Mouse (Mus musculus) ovary, adult 18-20 months (tissue): ENCODE results near the gene Crocc2.

ENCODE experiments used
- DNase-seq: peaks from one replicate; pipeline ENCODE4 v3.0.0; 2022; ENCODE audit warnings: low spot score, mixed read lengths

The Crocc2 gene

GRCm38 (mm10) chr1:93271751-93272150 lies 103.2 kb downstream of the Crocc2 start:
- DNase-seq, result no peak

DNA sequence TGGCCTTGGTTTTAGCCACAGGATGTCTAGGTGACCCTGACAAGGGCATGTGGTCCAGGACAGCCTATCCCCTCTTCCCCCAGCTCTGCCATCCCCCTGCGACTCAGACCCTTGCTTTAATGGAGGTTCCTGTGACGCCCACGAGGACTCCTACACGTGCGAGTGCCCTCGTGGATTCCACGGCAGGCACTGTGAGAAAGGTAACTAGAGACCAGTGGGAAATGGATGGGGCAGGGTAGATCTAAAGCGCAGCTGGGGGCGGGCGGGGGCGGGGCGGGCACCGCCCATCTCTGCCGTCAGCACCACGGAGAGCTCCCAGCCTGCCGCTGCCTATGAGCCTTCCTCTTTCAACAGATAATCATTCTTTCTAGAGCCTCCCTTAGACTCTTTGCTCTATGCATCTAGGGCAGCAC lies 103.9 kb downstream of the Crocc2 start:
- DNase-seq, result no peak

DNA sequence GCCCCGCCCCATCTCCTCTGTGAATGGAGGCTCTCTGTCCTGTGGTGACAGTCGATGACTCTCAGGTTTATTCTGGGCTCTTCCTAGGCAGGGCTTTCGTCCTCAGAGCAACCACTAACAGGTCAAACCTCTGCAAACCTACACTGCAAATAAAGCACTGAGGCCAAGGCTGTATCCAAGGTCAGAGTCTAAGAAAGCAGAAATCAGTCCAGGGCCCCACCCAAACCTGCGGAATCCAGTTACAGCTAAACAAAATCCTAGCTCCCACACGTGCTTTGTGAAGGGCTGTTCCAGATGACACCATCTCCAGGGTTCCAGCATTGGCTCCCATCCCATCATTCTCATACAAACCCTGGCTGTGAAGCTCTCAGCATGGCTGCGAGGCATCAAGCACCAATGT lies 107.0 kb downstream of the Crocc2 start:
- no peak for DNase-seq

GRCm38 (mm10) chr1:93277041-93277440 lies 108.5 kb downstream of the Crocc2 start:
- DNase-seq, result no peak
